Mouse (Mus musculus) adrenal gland, adult 8-10 months (tissue): ENCODE data around the gene Sema3f. TPM values are rescaled to one million over a fixed set of nuclear protein-coding genes. Genes with fewer than 3 reads are reported as not detected.

Experiments used
- DNase-seq: peaks from one replicate; pipeline ENCODE4 v3.0.0; 2022
- total RNA-seq, 4 experiments: library from RNA; stranded (reverse); gene quantifications; 2 replicates each; pipeline ENCODE4 v1.2.4; 2022

Sema3f gene
- total RNA-seq, 4 experiments from 2014 or later: 25.0 to 41.2 (median 29.8) TPM

DNA sequence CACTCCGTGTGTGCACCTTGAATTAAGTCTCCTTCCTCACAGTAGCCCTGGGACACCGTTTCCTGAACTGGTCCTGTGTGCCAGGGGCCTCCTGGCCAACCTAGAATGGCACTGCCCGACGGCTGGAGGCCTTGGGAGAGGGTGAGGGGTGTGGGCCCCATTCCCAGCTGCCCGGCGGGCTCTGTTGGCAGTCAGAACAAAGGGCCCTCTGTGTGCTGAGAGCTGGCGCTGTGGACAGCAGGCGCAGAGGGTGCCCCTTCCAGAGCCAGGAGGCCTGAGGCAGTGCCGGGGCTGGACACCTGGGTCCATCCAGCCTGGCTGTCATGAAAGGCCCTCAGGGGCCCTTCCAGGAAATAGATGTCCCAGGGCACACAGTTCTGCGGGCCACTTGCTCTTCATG, 50.7 kb downstream of the Sema3f start:
- no peak for DNase-seq

GRCm38 (mm10) chr9:107658096-107658495, 52.2 kb downstream of the Sema3f start:
- DNase-seq: no peak

DNA sequence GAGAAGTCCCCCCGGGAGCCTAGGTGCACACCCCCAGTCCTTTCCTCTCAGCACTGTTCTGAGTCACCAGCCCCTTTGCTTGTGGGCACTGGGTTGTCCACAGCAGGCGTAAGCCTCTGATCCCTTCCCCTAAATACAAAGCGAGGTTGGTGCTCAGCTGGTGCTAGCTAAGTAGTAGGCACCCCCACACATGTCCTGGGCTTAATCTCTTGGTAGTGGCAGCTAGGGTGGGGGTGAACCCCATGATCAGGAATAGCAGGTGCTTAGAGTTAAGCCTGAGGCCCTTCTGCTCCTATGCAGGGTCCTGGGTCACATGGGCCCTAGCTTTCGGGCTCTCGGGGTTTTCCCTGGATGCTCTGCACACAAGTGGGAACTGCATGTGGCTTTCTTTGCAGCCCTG, 53.1 kb downstream of the Sema3f start:
- DNase-seq: no peak

DNA sequence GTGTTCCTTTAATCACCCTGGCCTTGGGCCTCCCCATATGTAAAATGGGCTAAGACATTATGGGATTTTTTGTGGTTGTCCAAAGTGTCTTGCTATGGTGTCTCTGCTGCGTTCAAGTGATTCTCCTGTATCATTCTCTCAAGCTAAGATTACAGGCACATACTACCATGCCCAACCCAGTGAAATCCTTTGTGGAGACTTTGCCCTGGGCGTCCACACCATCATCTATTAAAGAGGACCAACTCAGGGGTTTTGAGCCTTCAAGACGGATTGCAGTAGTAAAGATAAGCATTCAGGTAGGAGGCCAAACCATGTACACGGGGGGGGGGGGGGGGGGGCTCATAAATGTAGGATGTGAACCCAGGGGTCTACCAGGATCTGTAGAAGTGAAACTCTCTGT, 55.7 kb downstream of the Sema3f start:
- no peak for DNase-seq

- no peak for DNase-seq
Observed at GRCm38 (mm10) chr9:107653474-107653873, 56.8 kb downstream of the Sema3f start.

GRCm38 (mm10) chr9:107650708-107651481, 59.4 kb downstream of the Sema3f start:
- no peak for DNase-seq

GRCm38 (mm10) chr9:107650225-107650624, 60.0 kb downstream of the Sema3f start:
- DNase-seq: no peak

GRCm38 (mm10) chr9:107648767-107649166, 61.5 kb downstream of the Sema3f start:
- DNase-seq: no peak

DNA sequence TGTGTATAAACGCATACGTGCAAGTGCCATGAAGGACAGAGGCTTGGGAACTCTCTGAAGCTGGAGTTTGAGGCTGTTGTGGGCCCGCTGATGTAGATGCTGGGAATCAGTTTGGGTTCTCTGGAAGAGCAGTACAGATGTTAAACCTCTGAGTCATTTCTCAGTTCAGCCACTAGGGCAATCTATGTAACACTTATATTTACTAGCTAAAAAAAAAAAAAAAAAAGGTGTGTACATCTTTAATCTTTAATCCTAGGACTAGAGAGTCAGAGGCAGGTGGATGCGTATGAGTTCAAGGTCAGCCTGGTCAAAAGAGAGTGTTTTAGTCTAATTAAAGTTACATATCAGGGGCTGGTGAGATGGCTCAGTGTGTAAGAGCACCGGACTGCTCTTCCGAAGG, 63.3 kb downstream of the Sema3f start:
- DNase-seq: no peak

- no peak for DNase-seq
Observed at GRCm38 (mm10) chr9:107645577-107645976, 64.7 kb downstream of the Sema3f start.

DNA sequence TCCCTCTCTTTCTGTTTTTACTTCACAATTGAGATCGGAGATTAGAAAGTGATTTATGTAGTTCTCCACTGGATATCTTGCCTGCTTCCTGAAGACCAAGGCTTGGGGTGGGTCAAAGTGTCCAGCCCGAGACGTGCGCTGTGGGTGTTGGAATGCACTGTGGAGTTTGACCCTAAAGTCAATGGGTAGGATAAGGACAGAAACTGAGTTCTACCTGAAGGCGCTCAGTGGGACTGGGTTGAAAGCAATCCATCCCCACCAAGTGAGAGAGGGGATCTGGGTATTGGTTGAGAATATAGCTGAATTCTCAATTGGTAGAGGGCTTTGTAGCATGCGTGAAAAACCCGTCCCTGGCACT, 65.1 kb downstream of the Sema3f start:
- DNase-seq: no peak

DNA sequence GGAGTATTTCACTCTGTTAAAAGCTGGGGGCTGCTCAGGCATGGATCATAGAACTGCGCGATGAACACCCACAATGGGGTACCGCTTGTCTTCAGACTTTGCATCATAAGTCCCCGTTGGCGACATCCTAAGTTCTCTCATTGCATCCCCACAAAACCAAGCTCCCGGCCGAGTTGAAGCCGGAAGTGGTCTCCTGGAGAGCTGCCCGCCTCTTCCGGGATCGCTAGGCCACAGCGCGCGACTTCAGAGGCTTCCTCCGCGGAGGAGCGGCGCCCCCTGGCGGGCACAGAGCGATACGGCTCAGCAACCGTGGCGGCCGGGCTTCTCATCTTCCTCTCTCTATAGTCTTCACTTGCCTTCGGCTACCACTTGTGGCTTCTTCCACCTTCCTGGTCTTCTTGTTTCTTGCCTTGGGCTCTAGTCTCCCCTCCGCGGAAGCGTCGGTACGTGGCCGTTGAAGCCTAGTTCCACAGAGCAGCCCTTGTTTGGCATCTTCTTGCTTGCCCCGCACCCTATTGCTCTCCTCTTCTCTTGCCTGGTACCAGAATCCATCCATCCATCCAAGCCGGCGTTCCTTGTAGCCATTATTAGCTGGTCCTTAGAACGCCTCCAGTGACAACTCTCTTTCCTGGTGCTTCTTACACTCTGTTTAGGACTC, 65.7 kb downstream of the Sema3f start:
- peak; percentile 82 for DNase-seq

DNA sequence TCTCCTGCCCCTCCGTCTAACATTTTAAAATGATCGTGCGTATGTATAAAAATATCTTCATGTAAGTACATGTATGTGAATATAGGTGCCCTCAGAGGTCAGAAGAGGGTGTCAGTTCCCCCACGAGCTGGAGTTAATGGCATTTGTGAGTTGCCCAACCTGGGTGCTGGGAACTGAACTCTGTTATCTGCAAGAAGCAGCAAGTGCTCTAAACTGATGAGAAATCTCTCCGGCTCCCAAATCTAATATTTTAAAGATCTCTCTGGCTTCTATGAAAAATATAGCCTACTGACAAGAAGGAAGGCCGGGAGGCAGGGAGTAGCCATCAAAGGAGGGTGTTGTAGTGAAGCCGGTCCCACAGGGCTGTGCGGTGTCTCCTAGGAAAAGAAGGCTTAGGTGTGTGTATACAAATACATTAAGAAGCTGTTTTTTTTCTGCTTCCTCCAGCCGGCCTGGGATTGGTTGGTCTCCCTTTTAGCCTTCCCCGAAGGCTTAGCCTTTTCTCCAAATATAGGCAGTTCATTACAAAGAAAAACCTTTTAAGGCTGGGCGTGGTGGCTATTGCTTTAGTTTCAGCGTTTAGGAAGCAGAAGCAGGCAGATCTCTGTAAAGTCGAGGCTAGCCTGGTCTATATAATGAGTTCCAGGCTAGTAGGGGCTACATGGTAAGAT, 66.6 kb downstream of the Sema3f start:
- no peak for DNase-seq

DNA sequence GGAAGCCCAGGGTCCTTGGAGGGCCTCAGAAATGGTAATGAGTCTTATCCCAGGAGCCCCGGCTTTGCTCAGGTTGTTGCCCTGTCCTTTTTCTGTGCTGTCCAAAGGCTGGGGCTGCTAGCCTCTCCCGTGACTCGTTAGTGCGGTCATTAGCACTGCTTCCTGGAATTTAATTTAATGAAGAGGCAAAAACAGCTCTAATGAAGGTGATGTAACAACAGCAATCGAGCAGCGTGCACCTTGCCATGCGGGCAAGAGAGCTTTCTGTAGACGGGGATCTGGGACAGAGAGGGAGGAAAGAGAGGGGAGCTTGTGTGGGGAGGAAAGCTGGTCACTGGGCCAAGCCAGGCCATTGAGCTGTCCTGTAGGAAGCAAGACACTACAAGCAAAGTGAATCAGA, 68.6 kb downstream of the Sema3f start:
- no peak for DNase-seq

DNA sequence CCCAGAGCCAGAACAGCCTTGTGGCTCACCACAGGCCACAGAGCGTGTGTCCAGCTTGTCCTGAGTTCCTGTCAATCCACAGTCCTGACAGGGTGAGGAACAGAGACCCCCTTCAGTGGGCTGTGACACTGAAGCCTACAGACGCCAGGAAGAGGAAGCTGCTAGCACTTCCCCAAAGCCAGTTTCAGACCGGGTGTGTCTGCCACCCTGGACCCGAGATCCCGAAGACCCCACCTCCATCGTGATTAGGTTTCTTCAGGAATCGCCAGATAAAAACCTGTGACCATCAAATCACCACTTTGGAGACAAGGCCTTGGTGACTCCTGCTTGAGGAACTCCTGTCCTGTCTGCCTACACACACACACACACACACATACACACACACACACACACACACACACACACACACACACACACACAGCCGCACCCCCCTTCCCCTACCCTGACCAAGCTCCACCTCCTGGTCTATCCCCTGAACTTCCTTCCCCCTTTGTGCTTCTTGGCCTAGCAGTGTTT, 70.0 kb downstream of the Sema3f start:
- DNase-seq: no peak

GRCm38 (mm10) chr9:107637070-107637469, 73.2 kb downstream of the Sema3f start:
- DNase-seq: no peak

GRCm38 (mm10) chr9:107635279-107636028, 74.8 kb downstream of the Sema3f start, which contains the start of gene Gnai2:
Gnai2 (minus strand) TSS chr9:107635367.
- peak; percentile 97 for DNase-seq

GRCm38 (mm10) chr9:107634406-107635278, 75.6 kb downstream of the Sema3f start:
- no peak for DNase-seq

GRCm38 (mm10) chr9:107633661-107634405, 76.4 kb downstream of the Sema3f start:
- no peak for DNase-seq

GRCm38 (mm10) chr9:107633091-107633660, 77.1 kb downstream of the Sema3f start:
- peak; percentile 77 for DNase-seq
